Mouse (Mus musculus) forebrain, embryonic 13.5 days (tissue): Measurements from ENCODE around the gene Wbp11. TPM values are rescaled to one million over a fixed set of nuclear protein-coding genes. Genes with fewer than 3 reads are reported as not detected.

Experiments used
- ATAC-seq: fragments of 200-750 bp; cut with Nextera tagmentation; 2 replicates; pipeline ENCODE4 v1.8.0; 2017
- H3K27ac ChIP-seq: fragments of 300-500 bp; sonication (generic); 2 replicates; pipeline ENCODE4 v1.5.1; 2015; ENCODE audit warnings: inconsistent platforms, mild to moderate bottlenecking, moderate library complexity
- H3K27me3 ChIP-seq: fragments of 300-500 bp; sonication (generic); 2 replicates; pipeline ENCODE4 v1.6.1; 2015; ENCODE audit warnings: mild to moderate bottlenecking, inconsistent platforms
- H3K36me3 ChIP-seq: fragments of 300-500 bp; sonication (generic); 2 replicates; pipeline ENCODE4 v1.6.1; 2015; ENCODE audit warnings: mild to moderate bottlenecking, inconsistent platforms; ENCODE audit not compliant: poor library complexity, severe bottlenecking
- H3K4me1 ChIP-seq: fragments of 300-500 bp; sonication (generic); 2 replicates; pipeline ENCODE4 v1.6.1; 2015; ENCODE audit warnings: inconsistent platforms
- H3K4me2 ChIP-seq: fragments of 300-500 bp; sonication (generic); 2 replicates; pipeline ENCODE4 v1.6.1; 2015; ENCODE audit warnings: inconsistent platforms, mild to moderate bottlenecking, moderate library complexity
- H3K4me3 ChIP-seq: fragments of 300-500 bp; sonication (generic); 2 replicates; pipeline ENCODE4 v1.5.1; 2015; ENCODE audit warnings: mild to moderate bottlenecking, inconsistent platforms
- H3K9ac ChIP-seq: fragments of 300-500 bp; sonication (generic); 2 replicates; pipeline ENCODE4 v1.6.1; 2015; ENCODE audit warnings: mild to moderate bottlenecking, inconsistent platforms
- H3K9me3 ChIP-seq: fragments of 300-500 bp; sonication (generic); replicated peaks from 2 replicates; pipeline ENCODE4 v1.6.1; 2016; ENCODE audit warnings: inconsistent platforms
- WGBS: fragments of 180-500 bp; shearing (Covaris S2); methylation state at CpG from one replicate; pipeline ENCODE4 v1.1.7; 2015; 5-methylcytosine and 5-hydroxymethylcytosine counted together
- polyA plus RNA-seq: library from polyadenylated mRNA; unstranded; fragments of >200 nt; fragmentation: Nextera tagmentation; extraction: Ambion mirVana; gene quantifications from 2 replicates; pipeline ENCODE4 v1.2.1, GENCODE M21; 2015

Wbp11 gene
- polyA plus RNA-seq, 1 experiment from 2014 or later, result 94.5 TPM

- Histone ChIP-seq H3K4me2 (no peak overlapping the region), H3K9me3 (no peaks in the 10 kb centered on the region), H3K27me3 (no peaks in the 10 kb centered on the region), H3K4me3 (no peak overlapping the region), H3K9ac (no peak overlapping the region), H3K36me3 (no peaks in the 10 kb centered on the region), H3K4me1 (peaks cover 4% of the 10 kb centered on the region; the same call in 1 of the 2 replicates), H3K27ac (no peak overlapping the region)
- ATAC-seq, result no peak
- 88% methylated on average over 11 of the region's 11 CpGs for WGBS
These were observed 26.3 kb upstream of the Wbp11 start for GRCm38 (mm10) chr6:136854361-136854781.

- ATAC-seq, result no peak
These were observed 24.7 kb upstream of the Wbp11 start for GRCm38 (mm10) chr6:136852762-136853161.

GRCm38 (mm10) chr6:136852348-136852747 is 24.3 kb upstream of the Wbp11 start:
- 77% methylated on average over 4 of the region's 4 CpGs for WGBS
- H3K27me3 ChIP-seq, result no peaks in the 10 kb centered on the region
- H3K27ac ChIP-seq, result no peak overlapping the region
- H3K4me3 ChIP-seq, result no peak overlapping the region
- peaks cover 4% of the 10 kb centered on the region; the same call in 1 of the 2 replicates for H3K4me1 ChIP-seq
- H3K9me3 ChIP-seq, result no peaks in the 10 kb centered on the region
- no peak for ATAC-seq
- H3K36me3 ChIP-seq, result no peaks in the 10 kb centered on the region
- no peak overlapping the region for H3K9ac ChIP-seq
- H3K4me2 ChIP-seq, result no peak overlapping the region

More at GRCm38 (mm10) chr6:136852762-136853161, 24.7 kb upstream of the Wbp11 start:
- Histone ChIP-seq H3K36me3 (no peaks in the 10 kb centered on the region), H3K9ac (0 out of 2 replicates have a peak overlapping the region, but pooled peaks have one; percentile 7), H3K27ac (no peak overlapping the region), H3K27me3 (no peaks in the 10 kb centered on the region), H3K4me3 (no peak overlapping the region), H3K4me2 (no peak overlapping the region), H3K9me3 (no peaks in the 10 kb centered on the region), H3K4me1 (peaks cover 4% of the 10 kb centered on the region; the same call in 1 of the 2 replicates)
- WGBS, result 60% methylated on average over 3 of the region's 3 CpGs

GRCm38 (mm10) chr6:136850267-136850666 is 22.2 kb upstream of the Wbp11 start:
- Histone ChIP-seq H3K4me3 (no peak overlapping the region), H3K9me3 (no peaks in the 10 kb centered on the region), H3K27ac (no peak overlapping the region), H3K4me1 (peaks cover 4% of the 10 kb centered on the region; the same call in 1 of the 2 replicates), H3K4me2 (no peak overlapping the region), H3K27me3 (no peaks in the 10 kb centered on the region), H3K9ac (no peak overlapping the region), H3K36me3 (no peaks in the 10 kb centered on the region)
- ATAC-seq, result no peak
- 84% methylated on average over 6 of the region's 6 CpGs for WGBS

- Histone ChIP-seq H3K36me3 (no peaks in the 10 kb centered on the region), H3K9me3 (no peaks in the 10 kb centered on the region), H3K4me2 (no peak overlapping the region), H3K4me3 (no peak overlapping the region), H3K9ac (no peak overlapping the region), H3K27ac (no peak overlapping the region), H3K27me3 (no peaks in the 10 kb centered on the region), H3K4me1 (peaks cover 4% of the 10 kb centered on the region; the same call in 1 of the 2 replicates)
- 86% methylated on average over 5 of the region's 5 CpGs for WGBS
- ATAC-seq, result no peak
These were observed 20.9 kb upstream of the Wbp11 start for GRCm38 (mm10) chr6:136848971-136849370.

- no peaks in the 10 kb centered on the region for H3K27me3 ChIP-seq
- WGBS, result 87% methylated on average over 8 of the region's 8 CpGs
- no peaks in the 10 kb centered on the region for H3K36me3 ChIP-seq
- no peak overlapping the region for H3K9ac ChIP-seq
- ATAC-seq, result no peak
- H3K4me2 ChIP-seq, result no peak overlapping the region
- H3K4me1 ChIP-seq, result peaks cover 4% of the 10 kb centered on the region; the same call in 1 of the 2 replicates
- H3K27ac ChIP-seq, result no peak overlapping the region
- no peaks in the 10 kb centered on the region for H3K9me3 ChIP-seq
- H3K4me3 ChIP-seq, result no peak overlapping the region
These were observed 20.4 kb upstream of the Wbp11 start for GRCm38 (mm10) chr6:136848399-136848798.

- no peak overlapping the region for H3K4me3 ChIP-seq
- no peak overlapping the region for H3K4me2 ChIP-seq
- no peak for ATAC-seq
- H3K36me3 ChIP-seq, result no peaks in the 10 kb centered on the region
- H3K9ac ChIP-seq, result no peak overlapping the region
- H3K4me1 ChIP-seq, result peaks cover 2% of the 10 kb centered on the region; the same call in 1 of the 2 replicates
- H3K27me3 ChIP-seq, result no peaks in the 10 kb centered on the region
- H3K9me3 ChIP-seq, result no peaks in the 10 kb centered on the region
- H3K27ac ChIP-seq, result no peak overlapping the region
- 34% methylated on average over 2 of the region's 2 CpGs for WGBS
These were observed 19.8 kb upstream of the Wbp11 start for GRCm38 (mm10) chr6:136847790-136848189.

GRCm38 (mm10) chr6:136847267-136847666 is 19.2 kb upstream of the Wbp11 start:
- H3K27ac ChIP-seq, result no peak overlapping the region
- no peak overlapping the region for H3K4me3 ChIP-seq
- no peaks in the 10 kb centered on the region for H3K4me1 ChIP-seq
- H3K4me2 ChIP-seq, result no peak overlapping the region
- ATAC-seq, result no peak
- H3K27me3 ChIP-seq, result no peaks in the 10 kb centered on the region
- H3K36me3 ChIP-seq, result no peaks in the 10 kb centered on the region
- no peak overlapping the region for H3K9ac ChIP-seq
- no peaks in the 10 kb centered on the region for H3K9me3 ChIP-seq
- WGBS, result 96% methylated on average over 3 of the region's 3 CpGs

GRCm38 (mm10) chr6:136845706-136846480 is 17.9 kb upstream of the Wbp11 start:
- Histone ChIP-seq H3K9me3 (no peaks in the 10 kb centered on the region), H3K36me3 (no peaks in the 10 kb centered on the region), H3K4me1 (no peaks in the 10 kb centered on the region), H3K27me3 (no peaks in the 10 kb centered on the region), H3K9ac (no peak overlapping the region), H3K4me2 (no peak overlapping the region), H3K27ac (no peak overlapping the region), H3K4me3 (no peak overlapping the region)
- WGBS, result 71% methylated on average over 5 of the region's 5 CpGs
- no peak for ATAC-seq

- WGBS, result 59% methylated on average over 2 of the region's 2 CpGs
These were observed 16.9 kb upstream of the Wbp11 start for GRCm38 (mm10) chr6:136844903-136845302.

GRCm38 (mm10) chr6:136837323-136837722 is 9.3 kb upstream of the Wbp11 start:
- WGBS, result 75% methylated on average over 3 of the region's 3 CpGs
- Histone ChIP-seq H3K4me2 (no peak overlapping the region), H3K4me1 (no peaks in the 10 kb centered on the region), H3K36me3 (no peaks in the 10 kb centered on the region), H3K9me3 (no peaks in the 10 kb centered on the region), H3K9ac (no peak overlapping the region), H3K27me3 (no peaks in the 10 kb centered on the region), H3K27ac (no peak overlapping the region), H3K4me3 (no peak overlapping the region)
- no peak for ATAC-seq

More at GRCm38 (mm10) chr6:136844903-136845302, 16.9 kb upstream of the Wbp11 start:
- no peaks in the 10 kb centered on the region for H3K9me3 ChIP-seq
- no peak overlapping the region for H3K27ac ChIP-seq
- no peak overlapping the region for H3K4me3 ChIP-seq
- no peaks in the 10 kb centered on the region for H3K4me1 ChIP-seq
- H3K36me3 ChIP-seq, result no peaks in the 10 kb centered on the region
- no peak overlapping the region for H3K9ac ChIP-seq
- no peak for ATAC-seq
- no peak overlapping the region for H3K4me2 ChIP-seq
- H3K27me3 ChIP-seq, result no peaks in the 10 kb centered on the region

GRCm38 (mm10) chr6:136835352-136835751 is 7.3 kb upstream of the Wbp11 start, which contains the start of gene Smco3:
TSS of gene Smco3 (minus strand) at chr6:136835452.
- ATAC-seq, result no peak
- H3K4me3 ChIP-seq, result no peak within 1 kb of the TSS
- no peak within 1 kb of the TSS for H3K4me2 ChIP-seq
- H3K36me3 ChIP-seq, result no peaks in the 10 kb centered on the region
- 63% methylated on average over 4 of the region's 4 CpGs for WGBS
- no peak within 1 kb of the TSS for H3K9ac ChIP-seq
- no peak within 1 kb of the TSS for H3K27ac ChIP-seq
- H3K9me3 ChIP-seq, result no peaks in the 10 kb centered on the region
- no peaks in the 10 kb centered on the region for H3K4me1 ChIP-seq
- H3K27me3 ChIP-seq, result peaks cover 8% of the 10 kb centered on the region; the same call in 1 of the 2 replicates
